Mouse (Mus musculus): ENCODE data around the gene Itgb2. TPM values are rescaled to one million over a fixed set of nuclear protein-coding genes. Genes with fewer than 3 reads are reported as not detected.
A peak's percentile ranks its signal among the peaks of the same experiment; 100 is the strongest.

Gene Itgb2
- 1,034 to 1,189 TPM (median 1,065 TPM) in 3 replicates for total RNA-seq (2017)

DNA sequence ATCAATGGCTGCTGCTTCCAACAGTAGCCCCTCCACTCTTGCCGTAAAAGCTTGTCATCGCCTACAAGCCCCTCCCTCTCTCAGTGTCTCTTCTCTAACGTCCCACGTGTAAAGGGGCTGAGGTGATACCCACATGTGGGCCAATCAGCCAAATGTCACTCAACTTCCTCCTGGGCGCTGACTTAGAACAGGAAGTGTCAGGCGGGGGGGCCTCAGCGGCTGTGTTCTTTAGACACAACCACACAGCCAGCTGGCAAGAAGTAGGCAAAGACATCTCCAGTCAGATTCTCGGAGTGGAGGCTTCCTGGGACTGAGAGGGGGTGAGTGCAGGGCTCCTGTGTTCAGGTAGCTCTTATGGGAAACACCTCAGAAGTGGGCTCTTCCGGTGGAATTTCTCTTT is at the start of gene Itgb2:
TSS of gene Itgb2 (plus strand) at position 113 of the 400 bp plus-strand sequence.
- ATAC-seq (replicated peaks; ENCODE audit: insufficient number of reproducible peaks, low FRiP score, low TSS enrichment, poor library complexity, severe bottlenecking), result peak; percentile 72

DNA sequence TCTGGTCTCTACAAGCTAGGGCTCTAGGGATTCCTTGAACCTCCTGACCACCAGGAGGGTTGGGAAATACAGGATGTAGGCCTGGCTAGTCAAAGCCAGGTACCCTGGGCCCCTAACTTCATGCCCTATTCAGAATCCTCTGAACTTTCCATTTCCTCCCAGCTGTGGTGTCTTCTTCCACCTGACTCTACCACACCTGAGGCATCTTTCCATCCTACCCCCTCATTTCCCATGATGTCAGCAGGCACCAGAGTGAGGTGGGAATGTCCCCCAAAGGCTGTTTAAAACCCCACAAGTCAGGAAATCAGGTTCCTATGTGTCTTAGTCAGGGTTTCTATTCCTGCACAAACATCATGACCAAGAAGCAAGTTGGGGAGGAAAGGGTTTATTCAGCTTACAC is 48.2 kb upstream of the Itgb2 start:
- ATAC-seq (replicated peaks; ENCODE audit: insufficient number of reproducible peaks, low FRiP score, low TSS enrichment, poor library complexity, severe bottlenecking), result no peak

DNA sequence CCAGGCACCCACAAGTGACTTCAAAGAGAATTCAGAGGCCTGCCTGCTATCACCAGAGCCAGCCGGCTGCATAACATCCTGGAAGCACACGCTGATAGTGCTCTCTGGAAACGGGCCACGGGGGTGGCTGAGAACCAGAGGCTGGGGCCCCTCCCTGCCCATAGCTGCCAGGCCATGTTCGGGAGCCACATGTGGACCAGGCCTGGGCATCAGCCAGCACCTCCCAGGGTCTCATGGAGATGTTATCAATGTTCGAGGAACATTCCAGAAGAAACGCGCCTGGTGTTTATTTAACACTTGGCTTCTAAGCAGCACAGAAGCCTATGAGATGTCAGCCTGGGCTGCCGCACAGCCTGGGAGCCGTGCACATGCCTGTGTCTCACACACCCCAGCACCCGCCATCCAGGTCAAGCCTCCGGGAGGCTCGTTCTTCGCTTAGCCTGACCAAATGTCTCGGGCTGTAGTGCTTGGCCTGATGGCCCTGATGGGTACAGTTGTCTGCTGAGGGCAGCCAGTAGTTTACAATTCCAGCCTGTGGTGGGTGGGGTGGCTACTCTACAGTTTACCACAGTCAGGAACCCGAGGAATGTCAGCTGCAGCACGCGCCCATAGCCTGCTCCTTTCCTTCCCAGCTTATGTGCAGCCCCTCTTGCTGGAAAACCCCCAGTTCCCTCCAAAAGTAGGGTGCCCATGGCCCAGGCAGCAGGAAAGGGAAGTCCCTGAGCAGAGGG is 45.7 kb upstream of the Itgb2 start:
- no peak for ATAC-seq (replicated peaks; ENCODE audit: insufficient number of reproducible peaks, low FRiP score, low TSS enrichment, poor library complexity, severe bottlenecking)

DNA sequence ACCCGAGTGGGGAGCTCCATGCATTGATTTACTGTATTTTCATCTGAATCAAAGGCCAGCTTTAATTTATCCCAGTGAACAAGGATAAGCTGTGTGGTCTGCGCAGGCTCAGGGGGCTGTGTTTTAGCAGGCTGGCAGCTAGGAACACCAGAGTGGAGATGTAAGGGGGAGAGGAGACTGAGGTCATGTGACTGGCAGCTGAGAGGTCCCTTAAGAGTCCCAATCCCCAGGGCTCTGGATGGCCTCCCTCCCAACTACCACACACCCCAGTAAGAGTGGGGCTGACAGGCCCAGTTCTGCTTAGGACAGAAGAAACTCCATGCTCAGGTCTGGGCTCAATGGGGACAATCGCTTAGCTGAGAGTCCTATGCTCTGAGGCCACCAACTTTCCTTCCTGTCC is 44.3 kb upstream of the Itgb2 start:
- ATAC-seq (replicated peaks; ENCODE audit: insufficient number of reproducible peaks, low FRiP score, low TSS enrichment, poor library complexity, severe bottlenecking), result no peak

DNA sequence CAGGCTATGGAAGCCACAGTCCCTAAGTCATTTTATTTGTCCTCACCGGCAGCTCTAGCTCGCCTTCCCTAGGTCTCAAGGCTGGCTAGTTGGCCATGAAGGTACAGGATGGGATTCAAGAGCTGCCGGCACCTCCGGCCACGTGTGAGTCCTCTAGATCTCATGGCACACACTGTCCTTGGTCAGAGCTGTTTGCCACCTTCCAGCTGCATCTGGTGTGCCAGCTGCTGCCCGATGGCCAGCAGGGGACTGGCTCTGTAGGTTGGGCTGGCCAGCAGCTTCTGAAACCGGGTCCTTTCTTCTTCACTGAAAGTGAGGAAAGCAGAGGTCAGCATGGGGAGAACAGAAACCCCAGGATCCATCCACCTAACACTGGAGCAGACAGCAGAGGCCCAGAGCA is 41.9 kb upstream of the Itgb2 start:
- no peak for ATAC-seq (replicated peaks; ENCODE audit: insufficient number of reproducible peaks, low FRiP score, low TSS enrichment, poor library complexity, severe bottlenecking)

DNA sequence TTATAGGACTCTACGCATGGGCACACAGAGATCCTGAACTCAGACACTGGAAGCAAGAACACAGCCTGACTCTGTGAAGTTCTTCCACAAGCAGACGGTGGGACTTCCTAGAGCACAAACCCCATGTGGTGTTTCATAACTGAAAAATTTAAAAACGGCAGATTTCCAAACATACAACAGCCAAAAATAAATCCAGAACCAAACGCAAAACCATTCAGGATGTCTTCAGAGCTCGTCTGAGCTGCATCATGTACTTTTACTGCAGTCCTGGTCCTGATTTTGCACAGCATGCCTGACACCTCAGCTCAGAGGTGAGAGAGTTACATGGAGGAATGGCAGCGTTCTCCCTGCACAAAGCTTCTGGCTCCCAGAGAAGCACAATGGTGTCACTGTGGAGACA is 38.5 kb upstream of the Itgb2 start:
- no peak for ATAC-seq (replicated peaks; ENCODE audit: insufficient number of reproducible peaks, low FRiP score, low TSS enrichment, poor library complexity, severe bottlenecking)

DNA sequence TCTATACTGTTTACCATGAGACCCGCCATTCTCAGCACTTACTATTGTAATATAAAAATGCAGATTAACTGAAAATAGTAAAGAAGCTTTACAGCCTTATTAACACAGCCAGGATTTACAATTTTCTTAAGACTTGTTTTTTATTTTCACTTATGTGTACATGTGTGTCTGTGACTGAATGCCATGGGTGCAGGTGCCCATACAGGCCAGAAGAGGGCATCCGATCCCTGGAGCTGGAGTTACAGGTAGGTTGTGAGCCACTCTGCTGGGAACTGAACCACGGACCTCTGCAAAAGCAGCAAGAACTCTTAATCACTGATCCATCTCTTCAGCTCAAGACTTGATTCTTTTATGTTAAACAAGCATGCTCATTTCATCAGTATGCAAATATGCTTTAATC is 37.2 kb upstream of the Itgb2 start:
- ATAC-seq (replicated peaks; ENCODE audit: insufficient number of reproducible peaks, low FRiP score, low TSS enrichment, poor library complexity, severe bottlenecking), result no peak

DNA sequence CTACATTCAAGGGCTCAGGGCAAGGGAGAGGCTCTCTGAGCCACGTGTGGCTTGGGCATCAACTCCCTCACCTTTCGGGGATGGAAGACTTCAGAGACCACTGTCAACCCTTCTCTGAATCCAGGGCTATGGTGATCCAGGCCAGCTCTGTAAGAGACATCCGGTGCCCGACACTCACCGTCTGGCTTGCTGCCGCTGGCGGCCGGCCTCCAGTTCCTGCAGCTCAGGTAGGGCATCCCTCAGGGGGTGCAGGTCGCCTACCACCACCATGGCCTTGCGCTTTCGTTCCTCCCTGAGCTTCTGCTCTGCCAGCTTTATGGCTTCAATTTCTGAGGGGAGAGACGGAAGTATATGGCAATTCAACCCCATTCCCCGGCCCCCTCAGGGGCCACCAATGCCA is 32.9 kb upstream of the Itgb2 start:
- no peak for ATAC-seq (replicated peaks; ENCODE audit: insufficient number of reproducible peaks, low FRiP score, low TSS enrichment, poor library complexity, severe bottlenecking)

DNA sequence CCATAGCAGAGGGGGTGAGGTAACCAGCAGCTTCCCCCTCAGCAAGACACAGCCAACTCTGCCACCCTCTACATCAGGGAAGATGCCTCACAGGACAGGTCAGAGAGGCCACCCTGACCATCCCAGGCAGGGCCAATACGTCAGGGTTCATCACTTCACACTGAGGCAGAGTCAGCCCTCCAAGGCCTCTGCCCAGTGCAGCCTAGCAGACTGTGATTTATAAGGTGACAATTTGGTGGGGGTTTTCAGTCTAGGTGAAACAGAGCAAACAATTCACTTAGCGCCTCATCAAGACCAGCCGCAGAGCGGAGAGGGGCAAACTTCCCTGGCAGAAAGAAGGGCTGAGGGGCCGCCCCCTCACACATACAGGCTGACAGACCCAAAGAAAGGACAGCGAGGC is 31.8 kb upstream of the Itgb2 start:
- ATAC-seq (replicated peaks; ENCODE audit: insufficient number of reproducible peaks, low FRiP score, low TSS enrichment, poor library complexity, severe bottlenecking), result no peak

DNA sequence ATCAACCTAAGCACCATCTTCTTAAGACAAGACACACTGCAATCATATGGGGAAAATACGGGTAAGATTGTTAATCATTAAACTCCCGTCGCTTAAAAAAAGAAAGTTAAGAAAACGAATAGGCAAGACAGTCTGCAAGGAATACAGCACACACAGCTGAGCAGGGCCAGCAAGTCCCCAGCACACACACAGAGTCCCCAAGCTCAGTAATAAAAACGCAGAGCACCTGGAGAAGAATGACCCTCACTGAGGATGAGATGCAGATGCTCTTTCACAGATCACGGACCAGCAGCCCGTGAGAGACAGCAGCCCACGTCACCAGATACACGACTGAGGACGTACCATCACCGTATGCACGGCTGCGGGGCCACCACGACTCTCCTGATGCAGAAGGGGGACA is 29.4 kb upstream of the Itgb2 start:
- ATAC-seq (replicated peaks; ENCODE audit: insufficient number of reproducible peaks, low FRiP score, low TSS enrichment, poor library complexity, severe bottlenecking), result no peak

DNA sequence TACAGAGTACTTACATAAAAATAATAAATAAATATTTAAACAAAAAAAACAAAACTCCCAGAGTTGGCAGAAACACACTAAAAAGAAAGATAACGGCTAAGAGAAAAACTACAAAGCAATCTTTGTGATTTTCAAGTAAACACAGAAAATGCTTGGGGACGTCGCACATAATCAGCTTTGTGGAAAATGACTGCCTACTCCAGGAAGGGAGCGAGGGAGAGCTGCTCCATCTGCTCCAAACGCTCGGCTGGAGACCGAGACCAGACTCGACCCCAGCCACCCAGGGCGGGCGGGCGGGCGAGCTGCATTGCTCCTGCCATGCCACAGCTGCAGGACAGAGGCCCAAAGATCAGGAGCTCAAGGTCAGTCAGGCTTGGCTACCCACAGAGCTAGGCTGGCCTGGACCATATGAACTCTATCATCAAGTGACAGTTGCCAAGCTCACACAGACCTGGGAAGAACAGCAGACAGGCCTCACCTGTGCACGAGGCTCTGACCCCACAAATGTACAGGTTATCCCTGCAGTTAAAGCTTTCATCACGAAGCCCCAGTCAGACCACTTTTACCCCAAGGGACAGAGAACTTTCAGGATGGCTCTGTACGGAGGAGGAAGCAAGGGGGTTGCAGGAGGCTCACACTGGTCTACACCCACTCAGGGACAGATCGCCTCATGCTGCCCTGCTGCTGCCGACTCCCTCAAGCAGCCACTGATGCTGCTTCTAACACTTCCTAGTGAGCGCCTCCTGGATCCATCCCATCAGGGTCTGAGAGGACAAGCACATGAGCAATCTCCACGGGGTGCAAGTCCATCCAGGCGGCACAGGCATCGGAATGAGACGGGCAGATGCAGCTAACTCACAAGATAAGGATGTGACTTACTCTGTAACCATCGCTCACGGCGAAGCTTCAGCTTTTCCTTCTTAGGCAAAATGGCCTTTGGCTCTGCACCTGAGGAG is 26.8 kb upstream of the Itgb2 start:
- ATAC-seq (replicated peaks; ENCODE audit: insufficient number of reproducible peaks, low FRiP score, low TSS enrichment, poor library complexity, severe bottlenecking), result no peak

DNA sequence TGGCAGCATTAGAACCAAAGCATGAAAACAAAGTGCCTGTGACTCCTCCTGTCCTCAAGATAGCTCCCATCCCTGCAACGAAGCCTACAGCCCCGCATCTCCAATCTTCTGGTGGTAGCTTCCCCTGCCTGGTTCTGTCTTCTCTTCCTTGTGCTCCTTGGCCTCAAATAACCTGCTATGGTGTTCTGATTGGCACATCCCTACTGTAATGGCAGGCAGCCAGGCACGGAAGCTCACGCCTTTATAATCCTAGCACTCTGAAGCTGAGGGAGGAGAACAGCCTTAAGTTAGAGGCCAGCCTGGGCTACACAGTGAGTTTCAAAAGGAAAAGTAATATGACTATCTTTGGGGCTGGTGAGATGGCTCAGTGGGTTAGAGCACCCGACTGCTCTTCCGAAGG is 25.9 kb upstream of the Itgb2 start:
- no peak for ATAC-seq (replicated peaks; ENCODE audit: insufficient number of reproducible peaks, low FRiP score, low TSS enrichment, poor library complexity, severe bottlenecking)

DNA sequence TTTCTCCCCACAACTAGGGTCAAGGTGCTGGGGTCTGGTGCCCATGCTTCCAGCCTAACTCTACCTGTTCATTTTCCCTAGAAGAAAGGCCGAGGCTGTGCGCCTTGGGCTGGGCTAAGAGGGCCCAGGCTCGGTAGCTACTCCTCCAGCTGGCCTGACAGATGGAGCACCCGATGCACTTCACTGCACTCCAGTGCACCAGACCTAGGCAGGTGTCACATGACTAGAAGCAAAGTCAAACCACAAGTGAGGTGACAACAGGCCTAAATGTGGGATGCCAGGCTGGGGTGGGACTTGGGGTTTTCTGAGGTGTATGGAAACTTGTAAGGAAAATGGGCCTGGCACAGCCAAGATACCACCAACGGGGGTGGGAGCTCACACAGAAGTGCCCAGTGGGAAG is 23.5 kb upstream of the Itgb2 start:
- no peak for ATAC-seq (replicated peaks; ENCODE audit: insufficient number of reproducible peaks, low FRiP score, low TSS enrichment, poor library complexity, severe bottlenecking)

DNA sequence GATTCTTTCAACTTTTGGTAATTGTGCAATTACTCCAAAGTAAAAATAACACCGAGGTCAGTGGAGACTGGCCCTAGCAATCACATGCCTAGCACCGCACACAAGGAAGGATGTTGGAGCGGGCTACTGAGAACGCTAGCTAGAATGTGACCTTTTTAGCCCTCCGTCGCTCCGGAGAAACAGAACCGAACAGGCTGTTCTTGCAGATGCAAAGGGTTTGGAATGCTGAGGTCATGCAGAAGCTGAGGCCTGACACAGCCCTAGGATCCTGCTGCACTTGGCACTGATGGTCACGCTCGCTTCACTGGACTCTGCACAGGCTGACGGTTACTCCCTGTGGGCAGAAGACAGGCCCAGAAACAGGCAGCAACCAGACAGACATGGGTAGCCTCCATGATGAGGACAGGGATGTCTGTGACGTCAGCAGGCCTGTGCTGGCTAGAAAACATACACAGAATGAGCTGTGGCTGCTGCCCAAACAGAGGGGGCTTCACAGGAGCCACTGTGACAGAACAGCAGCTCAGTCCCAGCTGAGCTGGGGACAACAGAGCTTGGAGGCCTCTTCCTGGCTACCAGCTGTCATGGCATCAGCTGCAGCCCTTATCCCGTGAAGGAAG is 23.0 kb upstream of the Itgb2 start:
- ATAC-seq (replicated peaks; ENCODE audit: insufficient number of reproducible peaks, low FRiP score, low TSS enrichment, poor library complexity, severe bottlenecking), result no peak

DNA sequence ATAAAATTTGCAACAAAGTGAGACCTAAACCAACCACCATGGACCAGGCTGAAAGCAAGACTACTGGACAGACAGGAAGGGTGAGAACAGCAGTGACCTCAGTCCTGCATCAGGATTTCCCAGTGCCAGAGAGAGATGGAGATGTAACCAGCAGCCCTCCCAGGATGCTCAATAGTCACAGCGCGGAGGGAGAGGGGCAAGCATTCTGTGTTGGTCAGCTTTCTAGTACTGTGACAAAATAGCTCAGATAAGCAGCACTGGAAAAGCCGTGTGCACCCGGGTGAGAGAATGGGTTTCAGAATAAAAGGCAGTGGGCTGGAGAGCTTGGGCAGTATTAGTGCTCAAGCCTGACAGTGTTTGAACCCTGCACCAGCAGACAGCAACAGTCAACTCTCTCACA is 22.3 kb upstream of the Itgb2 start:
- no peak for ATAC-seq (replicated peaks; ENCODE audit: insufficient number of reproducible peaks, low FRiP score, low TSS enrichment, poor library complexity, severe bottlenecking)

DNA sequence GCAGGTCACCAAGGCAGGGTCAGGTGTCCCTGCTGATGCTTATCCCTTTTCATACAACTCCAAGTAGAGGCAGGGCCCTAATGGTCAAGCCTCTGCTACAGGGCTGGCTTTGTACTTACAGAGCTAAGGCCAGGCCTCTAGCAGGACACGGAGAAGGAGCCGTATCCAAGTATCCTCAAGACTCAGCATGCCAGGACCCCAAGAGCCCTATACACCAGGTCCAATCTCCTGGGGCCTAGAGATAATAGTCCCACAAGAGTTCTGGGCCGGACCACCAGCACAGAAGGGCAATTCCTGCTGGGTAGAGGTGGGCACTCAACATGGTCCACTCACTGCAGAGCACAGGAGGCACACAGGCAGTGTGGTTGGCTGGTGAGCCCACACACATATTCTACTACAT is 21.3 kb upstream of the Itgb2 start:
- no peak for ATAC-seq (replicated peaks; ENCODE audit: insufficient number of reproducible peaks, low FRiP score, low TSS enrichment, poor library complexity, severe bottlenecking)

DNA sequence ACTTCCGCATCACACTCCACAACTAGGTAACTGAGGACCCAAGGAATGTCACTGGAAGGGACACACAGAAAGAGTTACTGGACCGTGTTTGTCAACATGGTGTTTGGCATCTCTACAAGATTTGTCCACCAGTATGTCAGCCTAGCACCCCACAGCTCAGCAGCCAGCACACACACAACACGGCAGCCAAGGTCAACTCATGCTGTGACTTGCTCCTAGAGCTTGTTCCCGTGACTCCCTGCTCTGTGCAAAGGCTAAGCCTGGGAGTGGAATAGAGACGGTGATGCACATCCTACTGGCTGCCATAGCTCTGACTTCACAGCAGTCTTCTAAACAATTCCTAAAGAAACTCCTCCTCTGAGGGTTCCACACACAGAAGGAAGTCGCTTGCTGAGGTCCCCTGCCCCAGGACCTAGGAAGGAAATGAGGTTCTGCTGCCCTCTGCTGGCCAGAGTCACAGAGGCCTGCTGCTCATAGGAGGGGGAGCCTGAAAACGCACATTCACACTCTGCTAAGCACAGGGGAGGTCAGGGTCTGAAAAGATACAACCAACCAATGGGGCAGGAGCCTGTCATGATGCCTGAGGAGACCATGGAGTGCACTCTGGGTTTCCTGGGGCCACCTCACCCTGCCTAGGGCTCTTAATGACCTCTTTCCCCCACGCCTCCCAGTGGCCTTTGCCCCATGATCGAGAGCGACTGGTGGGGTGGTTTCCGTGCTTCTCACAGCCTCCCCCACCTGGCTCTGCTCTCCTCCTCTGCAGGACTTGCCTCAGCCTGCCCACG is 20.5 kb upstream of the Itgb2 start:
- peak; percentile 29; the same call in 1 of the 2 replicates for ATAC-seq (replicated peaks; ENCODE audit: insufficient number of reproducible peaks, low FRiP score, low TSS enrichment, poor library complexity, severe bottlenecking)

DNA sequence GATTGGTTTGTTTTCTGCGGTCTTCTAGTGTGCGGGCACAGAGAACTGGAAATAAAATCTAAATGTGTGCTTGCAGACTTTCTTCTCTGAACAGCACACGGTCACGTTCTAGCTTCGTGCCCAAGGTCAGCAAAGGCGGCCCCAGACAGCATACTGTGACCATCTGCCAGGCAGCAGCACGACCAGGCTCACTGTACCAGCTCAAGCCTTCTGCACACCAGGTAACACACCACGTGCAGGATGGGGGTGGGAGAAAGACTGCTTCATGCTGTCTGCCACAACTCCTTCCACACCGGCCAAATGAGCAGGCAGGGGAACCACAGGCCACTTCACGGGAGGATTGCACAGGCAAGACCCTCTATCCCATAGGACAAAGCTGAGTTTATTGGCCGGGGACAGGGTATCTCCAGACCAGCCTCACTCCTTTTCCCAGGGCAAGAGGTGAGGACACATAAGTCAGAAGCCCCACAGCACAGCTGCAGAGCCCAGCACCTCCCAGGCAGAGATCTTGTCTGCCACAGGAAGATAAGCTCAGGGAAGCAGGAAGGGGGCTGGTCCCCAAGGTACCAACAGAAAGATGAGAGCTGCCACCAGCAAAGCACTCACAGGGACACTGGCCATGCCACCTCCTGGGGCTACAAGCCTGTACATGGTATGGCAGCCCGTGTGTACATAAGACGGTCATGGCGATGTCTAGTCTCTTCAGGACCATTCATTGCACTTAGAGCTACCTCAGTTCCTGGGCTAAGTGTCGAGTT is 19.6 kb upstream of the Itgb2 start:
- no peak for ATAC-seq (replicated peaks; ENCODE audit: insufficient number of reproducible peaks, low FRiP score, low TSS enrichment, poor library complexity, severe bottlenecking)

Data from monocyte, adult 5-6 weeks (primary cell).